Mouse (Mus musculus) kidney, embryonic 14.5 days (tissue): ENCODE measurements around the gene Tgm5. TPM values are rescaled to one million over a fixed set of nuclear protein-coding genes. Genes with fewer than 3 reads are reported as not detected.
A peak's percentile ranks its signal among the peaks of the same experiment; 100 is the strongest.
"Not testable (repeated sequence)": the region's sequence is repeated elsewhere in the genome, so short reads cannot be mapped to it uniquely, and the experiment has no call there.

ENCODE experiments used
- ATAC-seq: fragments of 200-750 bp; cut with Nextera tagmentation; 2 replicates; pipeline ENCODE4 v1.8.0; 2017; ENCODE audit warnings: moderate number of reproducible peaks, mild to moderate bottlenecking, moderate TSS enrichment, moderate library complexity; ENCODE audit not compliant: low FRiP score, low TSS enrichment
- H3K27ac ChIP-seq: fragments of 300-500 bp; sonication (generic); 2 replicates; pipeline ENCODE4 v1.5.1; 2014; ENCODE audit warnings: low read depth, mild to moderate bottlenecking, low read length, moderate library complexity, mixed read lengths
- H3K27me3 ChIP-seq: fragments of 300-500 bp; sonication (generic); 2 replicates; pipeline ENCODE4 v1.6.1; 2014; ENCODE audit warnings: mild to moderate bottlenecking, low read length; ENCODE audit not compliant: control insufficient read depth, insufficient read depth
- H3K36me3 ChIP-seq: fragments of 300-500 bp; sonication (generic); 2 replicates; pipeline ENCODE4 v1.6.1; 2014; ENCODE audit warnings: low read length, mixed read lengths; ENCODE audit not compliant: control insufficient read depth, insufficient read depth
- H3K4me1 ChIP-seq: fragments of 300-500 bp; sonication (generic); 2 replicates; pipeline ENCODE4 v1.6.1; 2014; ENCODE audit warnings: low read length, mixed read lengths; ENCODE audit not compliant: control insufficient read depth, insufficient read depth
- H3K4me2 ChIP-seq: fragments of 300-500 bp; sonication (generic); replicated peaks from 2 replicates; pipeline ENCODE4 v1.6.1; 2014; ENCODE audit warnings: low read depth, mild to moderate bottlenecking, low read length
- H3K4me3 ChIP-seq: fragments of 300-500 bp; sonication (generic); 2 replicates; pipeline ENCODE4 v1.5.1; 2014; ENCODE audit warnings: mild to moderate bottlenecking, low read length
- H3K9ac ChIP-seq: fragments of 300-500 bp; sonication (generic); 2 replicates; pipeline ENCODE4 v1.6.1; 2014; ENCODE audit warnings: low read depth, mild to moderate bottlenecking, low read length, moderate library complexity
- H3K9me3 ChIP-seq: fragments of 300-500 bp; sonication (generic); 2 replicates; pipeline ENCODE4 v1.6.1; 2016; ENCODE audit warnings: low read length; ENCODE audit not compliant: control insufficient read depth
- WGBS: fragments of 180-500 bp; shearing (Covaris S2); extraction: QIAGEN DNeasy Blood & Tissue Kit; methylation state at CpG from one replicate; pipeline ENCODE4 v1.1.7; 2014; 5-methylcytosine and 5-hydroxymethylcytosine counted together
- polyA plus RNA-seq: library from polyadenylated mRNA; unstranded; fragments of >200 nt; fragmentation: Nextera tagmentation; extraction: Ambion mirVana; gene quantifications from 2 replicates; pipeline ENCODE4 v1.2.1, GENCODE M21; 2014

The Tgm5 gene
- 8.4 and 9.3 TPM in 2 replicates for polyA plus RNA-seq

- H3K4me2 ChIP-seq: 0 out of 2 replicates have a peak within 1 kb of the TSS, but pooled peaks have one; percentile 9
- H3K9ac ChIP-seq: no peak within 1 kb of the TSS
- peak within 1 kb of the TSS; percentile 39; the same call in 1 of the 2 replicates for H3K27ac ChIP-seq
- no peak; the same call in 1 of the 2 replicates for ATAC-seq
- no peaks in the 10 kb centered on the region for H3K36me3 ChIP-seq
- no peak within 1 kb of the TSS for H3K4me3 ChIP-seq
- H3K9me3 ChIP-seq: no peaks in the 10 kb centered on the region
- 33% methylated on average over 6 of the region's 6 CpGs for WGBS
- 0 out of 2 replicates have a peak, but pooled peaks cover 5% of the 10 kb centered on the region for H3K4me1 ChIP-seq
- no peaks in the 10 kb centered on the region for H3K27me3 ChIP-seq
Observed at GRCm38 (mm10) chr2:121085480-121086185, at the start of gene Tgm5. Gene Tgm5 (minus strand): TSS chr2:121085841.

GRCm38 (mm10) chr2:121132822-121133221 lies 47.2 kb upstream of the Tgm5 start:
- Histone ChIP-seq H3K9ac (no peak overlapping the region), H3K4me1 (no peaks in the 10 kb centered on the region), H3K9me3 (peaks cover 2% of the 10 kb centered on the region), H3K27me3 (no peaks in the 10 kb centered on the region), H3K4me3 (no peak overlapping the region), H3K27ac (no peak overlapping the region), H3K4me2 (no peak overlapping the region), H3K36me3 (no peaks in the 10 kb centered on the region)
- ATAC-seq: no peak
- WGBS: 71% methylated on average over 1 of the region's 1 CpGs

DNA sequence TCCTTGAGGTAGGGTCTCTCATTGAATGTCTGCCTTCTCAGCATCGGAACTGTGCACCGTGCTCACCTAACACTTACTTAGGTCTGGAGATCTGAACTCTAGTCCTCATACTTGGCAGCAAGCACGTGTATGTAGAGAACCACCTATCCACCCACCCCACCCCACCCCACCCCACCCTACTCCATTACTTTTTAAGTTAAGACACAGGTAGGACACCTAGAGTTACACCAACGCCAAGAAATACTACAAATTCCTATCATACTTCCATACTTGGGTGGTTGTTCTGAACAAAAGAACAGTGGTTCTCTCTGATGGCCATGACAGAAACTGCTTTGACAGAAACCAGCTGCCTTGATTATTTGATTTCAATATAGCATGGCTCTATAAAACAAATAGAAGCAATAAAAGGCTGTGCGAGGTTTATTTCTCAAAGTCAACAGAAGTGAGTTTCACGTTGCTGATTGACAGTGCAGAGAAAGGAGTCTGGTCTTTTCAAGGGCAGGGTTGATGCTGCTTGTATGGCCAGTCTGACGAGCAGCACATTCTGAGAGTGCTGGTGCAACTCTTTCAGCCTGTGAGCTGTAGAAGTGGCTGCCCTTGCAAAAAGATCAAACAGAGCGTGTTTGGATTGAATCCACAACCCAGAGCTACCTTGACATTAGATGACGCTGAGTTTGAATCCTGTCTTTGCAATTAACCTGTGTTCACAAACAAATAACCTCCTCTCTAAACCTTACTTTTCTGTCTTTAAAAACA lies 43.4 kb upstream of the Tgm5 start:
- Histone ChIP-seq H3K4me2 (no peak overlapping the region), H3K4me3 (no peak overlapping the region), H3K27me3 (no peaks in the 10 kb centered on the region), H3K36me3 (no peaks in the 10 kb centered on the region), H3K4me1 (no peaks in the 10 kb centered on the region), H3K9ac (no peak overlapping the region), H3K27ac (no peak overlapping the region), H3K9me3 (no peaks in the 10 kb centered on the region)
- no peak for ATAC-seq
- WGBS: 69% methylated on average over 9 of the region's 9 CpGs

- no peak overlapping the region for H3K4me3 ChIP-seq
- H3K27me3 ChIP-seq: no peaks in the 10 kb centered on the region
- 71% methylated on average over 1 of the region's 1 CpGs for WGBS
- H3K9me3 ChIP-seq: no peaks in the 10 kb centered on the region
- H3K27ac ChIP-seq: no peak overlapping the region
- no peaks in the 10 kb centered on the region for H3K36me3 ChIP-seq
- no peak for ATAC-seq
- no peak overlapping the region for H3K4me2 ChIP-seq
- H3K9ac ChIP-seq: no peak overlapping the region
- H3K4me1 ChIP-seq: no peaks in the 10 kb centered on the region
Observed at GRCm38 (mm10) chr2:121127536-121127935, 41.9 kb upstream of the Tgm5 start.

- H3K27me3 ChIP-seq, H3K4me2 ChIP-seq, H3K27ac ChIP-seq, H3K4me3 ChIP-seq, H3K4me1 ChIP-seq, H3K9ac ChIP-seq, H3K9me3 ChIP-seq, H3K36me3 ChIP-seq, ATAC-seq: not testable (repeated sequence)
- WGBS: 93% methylated on average over 5 of the region's 5 CpGs
Observed at GRCm38 (mm10) chr2:121126302-121126701, 40.7 kb upstream of the Tgm5 start.

GRCm38 (mm10) chr2:121119260-121119659 lies 33.6 kb upstream of the Tgm5 start:
- no peaks in the 10 kb centered on the region for H3K9me3 ChIP-seq
- H3K4me3 ChIP-seq: no peak overlapping the region
- 90% methylated on average over 3 of the region's 3 CpGs for WGBS
- no peak overlapping the region for H3K9ac ChIP-seq
- H3K27me3 ChIP-seq: no peaks in the 10 kb centered on the region
- H3K27ac ChIP-seq: no peak overlapping the region
- no peak for ATAC-seq
- H3K36me3 ChIP-seq: no peaks in the 10 kb centered on the region
- H3K4me1 ChIP-seq: no peaks in the 10 kb centered on the region
- no peak overlapping the region for H3K4me2 ChIP-seq

DNA sequence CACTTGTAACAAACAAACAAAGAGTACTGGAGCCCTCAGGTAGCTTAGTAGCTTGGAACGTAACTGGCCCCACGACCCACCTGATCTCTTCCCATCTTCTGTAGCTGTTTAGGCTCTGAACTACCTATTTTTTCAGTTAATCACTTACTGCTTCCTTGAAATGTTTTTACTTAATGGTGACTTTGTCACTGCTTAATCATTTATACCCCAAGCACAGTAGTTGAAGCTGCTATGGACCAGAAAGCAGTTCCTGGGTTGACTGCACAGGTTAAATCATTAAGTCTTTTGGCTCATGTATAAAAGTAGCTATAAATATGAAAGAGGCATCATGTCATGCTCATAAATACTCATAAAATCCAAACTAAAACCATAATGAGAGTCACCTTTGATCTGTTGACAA lies 29.8 kb upstream of the Tgm5 start:
- no peaks in the 10 kb centered on the region for H3K36me3 ChIP-seq
- H3K4me1 ChIP-seq: no peaks in the 10 kb centered on the region
- H3K4me3 ChIP-seq: no peak overlapping the region
- no peak overlapping the region for H3K27ac ChIP-seq
- H3K9me3 ChIP-seq: no peaks in the 10 kb centered on the region
- no peak overlapping the region for H3K4me2 ChIP-seq
- H3K9ac ChIP-seq: no peak overlapping the region
- no peaks in the 10 kb centered on the region for H3K27me3 ChIP-seq
- 71% methylated on average over 2 of the region's 2 CpGs for WGBS
- no peak for ATAC-seq

DNA sequence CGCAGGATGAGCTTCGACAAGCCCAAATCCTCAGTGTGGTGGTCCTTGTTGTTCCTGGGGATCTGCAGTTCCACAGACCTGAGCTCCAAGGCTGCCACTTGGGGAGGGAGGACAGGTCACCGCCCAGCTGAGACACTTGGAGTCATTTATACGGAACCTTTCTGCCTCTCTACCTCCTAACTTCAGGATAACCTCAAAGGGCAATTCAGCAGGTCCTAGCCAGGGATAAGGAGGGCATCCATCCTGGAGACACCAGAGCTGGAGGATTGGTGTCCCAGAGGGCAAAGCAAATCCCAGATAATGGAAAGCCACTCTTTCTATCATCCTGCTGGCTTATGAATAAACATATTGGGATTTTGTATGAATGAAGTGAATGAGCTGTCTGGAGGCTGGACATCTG lies 24.1 kb upstream of the Tgm5 start, which contains the start of gene Tgm7:
Gene Tgm7 (minus strand): TSS at position 101 of the 400 bp plus-strand sequence.
- Histone ChIP-seq H3K4me2 (no peak within 1 kb of the TSS), H3K4me3 (no peak within 1 kb of the TSS), H3K4me1 (no peaks in the 10 kb centered on the region), H3K27ac (no peak within 1 kb of the TSS), H3K27me3 (no peaks in the 10 kb centered on the region), H3K36me3 (no peaks in the 10 kb centered on the region), H3K9me3 (no peaks in the 10 kb centered on the region), H3K9ac (no peak within 1 kb of the TSS)
- ATAC-seq: no peak
- WGBS: 86% methylated on average over 4 of the region's 4 CpGs

DNA sequence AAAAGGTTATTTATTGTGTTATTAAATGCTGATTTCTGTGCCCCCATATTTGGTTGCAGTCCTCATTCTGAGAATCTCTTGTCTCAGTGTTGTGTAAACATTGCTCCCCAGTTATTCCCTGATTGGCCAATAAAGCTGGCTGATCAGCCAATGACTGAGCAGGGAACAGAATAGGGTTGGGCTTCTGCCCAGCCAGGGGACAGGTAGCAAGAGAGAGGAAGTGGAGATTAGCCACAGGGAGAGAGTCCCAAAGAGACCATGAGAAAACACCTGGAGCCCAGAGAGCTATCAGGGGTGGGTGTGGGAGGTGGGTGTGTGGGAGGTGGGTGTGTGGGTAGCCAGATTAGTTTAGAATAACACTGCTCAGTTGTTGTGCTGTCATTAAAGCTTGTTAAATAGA lies 20.3 kb upstream of the Tgm5 start:
- no peak for ATAC-seq
- Histone ChIP-seq H3K4me1 (no peaks in the 10 kb centered on the region), H3K9ac (no peak overlapping the region), H3K9me3 (no peaks in the 10 kb centered on the region), H3K36me3 (no peaks in the 10 kb centered on the region), H3K4me2 (no peak overlapping the region), H3K4me3 (no peak overlapping the region), H3K27ac (no peak overlapping the region), H3K27me3 (no peaks in the 10 kb centered on the region)
